Mouse (Mus musculus) gastrocnemius, adult 8-10 months (tissue): ENCODE results near the gene Npr1. TPM values are rescaled to one million over a fixed set of nuclear protein-coding genes. Genes with fewer than 3 reads are reported as not detected.

Source experiments
- total RNA-seq, 4 experiments: library from RNA; stranded (reverse); gene quantifications; 2 replicates each; pipeline ENCODE4 v1.2.4; 2022

The Npr1 gene
- total RNA-seq, 4 experiments from 2014 or later, result 3.8 to 6.9 (median 6.1) TPM

Other genes with a start within 250 kb of the Npr1 start
- gene Jtb, start 234.3 kb downstream of the Npr1 start, total RNA-seq, result 10 to 100 TPM; 67.8 to 75.4 (median 71.8) TPM
- not detected for gene Creb3l4, start 222.4 kb downstream of the Npr1 start, total RNA-seq
- gene Slc39a1, start 217.7 kb downstream of the Npr1 start, total RNA-seq, result 10 to 100 TPM; 37.8 to 46.4 (median 43.6) TPM
- 10 to 100 TPM; 15.3 to 21.7 (median 16.5) TPM for gene Crtc2, start 211.7 kb downstream of the Npr1 start, total RNA-seq
- gene Dennd4b, start 200.7 kb downstream of the Npr1 start, total RNA-seq, result 100 to 1,000 TPM in 1 of 4 experiments, 10 to 100 TPM in 3; 76.0 to 106 (median 85.8) TPM
- 10 to 100 TPM; 55.0 to 69.8 (median 62.6) TPM for gene Gatad2b, start 172.7 kb downstream of the Npr1 start, total RNA-seq
- gene Slc27a3, start 75.9 kb downstream of the Npr1 start, total RNA-seq, result 1 to 10 TPM in 2 of 4 experiments, under 1 TPM in 2; 0.65 to 1.1 (median 0.96) TPM
- 10 to 100 TPM; 14.0 to 16.8 (median 14.8) TPM for gene Ints3, start 32.2 kb downstream of the Npr1 start, total RNA-seq
- gene Ilf2, start 10.3 kb upstream of the Npr1 start, total RNA-seq, result 10 to 100 TPM; 24.4 to 33.4 (median 26.9) TPM
- 10 to 100 TPM; 77.7 to 93.9 (median 78.5) TPM for gene Snapin, start 25.2 kb upstream of the Npr1 start, total RNA-seq
- gene Chtop, start 43.6 kb upstream of the Npr1 start, total RNA-seq, result 100 to 1,000 TPM; 112 to 117 (median 114) TPM
- 100 to 1,000 TPM; 157 to 190 (median 173) TPM for gene S100a1, start 48.5 kb upstream of the Npr1 start, total RNA-seq
- 10 to 100 TPM in 3 of 4 experiments, 1 to 10 TPM in 1; 7.5 to 16.2 (median 11.8) TPM for gene S100a13, start 48.6 kb upstream of the Npr1 start, total RNA-seq
- not detected for gene S100a14, start 61.0 kb upstream of the Npr1 start, total RNA-seq
- 10 to 100 TPM; 50.1 to 57.1 (median 51.9) TPM for gene S100a16, start 71.4 kb upstream of the Npr1 start, total RNA-seq
- gene S100a3, start 94.7 kb upstream of the Npr1 start, total RNA-seq, result not detected
- gene S100a2, start 124.4 kb upstream of the Npr1 start, total RNA-seq, result not detected
- not detected for gene Gm42674, start 136.0 kb upstream of the Npr1 start, total RNA-seq
- gene S100a4, start 137.9 kb upstream of the Npr1 start, total RNA-seq, result 10 to 100 TPM in 2 of 4 experiments, 1 to 10 TPM in 2; 4.9 to 29.2 (median 11.3) TPM
- 1 to 10 TPM in 2 of 4 experiments, under 1 TPM in 1, not detected in 1; 0.68 to 2.5 (median 2.2) TPM for gene S100a5, start 142.7 kb upstream of the Npr1 start, total RNA-seq
- 10 to 100 TPM; 38.3 to 90.6 (median 55.1) TPM for gene S100a6, start 147.0 kb upstream of the Npr1 start, total RNA-seq
- not detected for gene S100a7a, start 188.2 kb upstream of the Npr1 start, total RNA-seq
- gene S100a8, start 203.1 kb upstream of the Npr1 start, total RNA-seq, result under 1 TPM in 2 of 4 experiments, not detected in 2; 0.75 to 0.92 TPM
- gene S100a9, start 229.9 kb upstream of the Npr1 start, total RNA-seq, result not detected